Mouse (Mus musculus): ENCODE data around the gene Zdhhc7.

Zdhhc7 gene

DNA sequence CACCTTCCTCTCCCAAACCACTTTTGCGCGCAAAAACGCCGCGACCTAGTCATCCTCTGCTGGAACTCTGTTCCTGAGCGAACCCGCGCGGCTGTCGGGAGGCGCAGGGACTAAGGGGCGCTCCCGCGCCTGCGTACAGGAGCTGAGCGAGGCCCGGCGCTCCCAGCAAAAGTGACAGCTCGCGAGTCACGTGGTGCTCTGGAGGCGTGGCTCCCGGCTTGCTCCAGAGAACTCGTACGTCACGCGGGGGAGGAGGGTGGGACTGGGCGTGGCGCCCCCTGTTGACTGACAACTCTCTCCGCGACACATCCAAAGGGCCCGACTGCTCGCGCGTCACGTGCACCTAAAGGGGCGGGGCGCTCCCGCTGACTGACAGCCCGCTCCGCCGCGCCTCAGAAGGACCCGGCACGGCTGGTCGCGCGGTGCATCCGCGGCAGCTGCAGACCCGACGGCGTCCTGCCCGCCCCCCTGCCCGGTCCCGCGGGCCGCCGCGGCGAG is 12.5 kb upstream of the Zdhhc7 start, which contains the start of gene 6430548M08Rik:
TSS of gene 6430548M08Rik (plus strand) at position 395 of the 498 bp plus-strand sequence.
- peak; percentile 100 for DNase-seq

DNA sequence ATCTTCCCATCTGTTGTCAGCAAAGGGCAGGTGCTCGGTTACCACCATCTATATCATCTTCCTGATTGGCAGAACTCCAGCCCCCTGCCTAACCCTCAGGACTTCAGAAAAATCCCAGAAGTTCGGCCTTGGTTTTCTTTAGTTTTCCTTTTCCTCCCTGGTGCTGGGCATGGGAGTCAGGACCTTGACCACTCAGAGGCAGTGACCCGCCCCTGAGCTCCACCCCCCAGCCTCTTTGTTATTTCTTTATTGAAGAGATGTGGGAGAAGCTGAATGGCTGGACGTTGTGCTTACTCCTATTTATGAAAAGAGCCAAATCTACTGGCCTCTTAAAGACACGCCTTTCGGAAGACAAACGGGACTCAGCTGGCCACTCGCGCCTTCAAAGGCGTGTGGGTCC is 12.0 kb upstream of the Zdhhc7 start:
- peak; percentile 62 to 79 for DNase-seq

DNA sequence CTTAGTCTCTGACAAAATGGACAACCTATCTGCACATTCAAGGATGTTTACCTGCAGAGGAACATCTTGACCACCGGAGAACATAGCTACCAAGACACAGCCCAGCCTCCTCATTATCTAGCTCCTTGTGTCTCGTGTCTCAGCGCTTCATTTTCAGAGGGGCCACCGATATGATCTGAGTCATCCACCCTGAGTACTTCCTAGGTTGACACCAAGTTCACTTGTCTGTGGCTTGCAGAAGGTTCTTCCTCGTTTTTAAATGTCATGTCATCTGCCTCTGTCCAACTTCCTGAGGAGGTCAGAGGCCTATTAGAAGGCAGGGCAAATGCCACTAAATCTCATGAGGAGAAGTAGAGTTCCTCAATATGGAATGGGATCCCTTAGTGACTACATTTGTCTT is 11.3 kb upstream of the Zdhhc7 start:
- no peak for DNase-seq

DNA sequence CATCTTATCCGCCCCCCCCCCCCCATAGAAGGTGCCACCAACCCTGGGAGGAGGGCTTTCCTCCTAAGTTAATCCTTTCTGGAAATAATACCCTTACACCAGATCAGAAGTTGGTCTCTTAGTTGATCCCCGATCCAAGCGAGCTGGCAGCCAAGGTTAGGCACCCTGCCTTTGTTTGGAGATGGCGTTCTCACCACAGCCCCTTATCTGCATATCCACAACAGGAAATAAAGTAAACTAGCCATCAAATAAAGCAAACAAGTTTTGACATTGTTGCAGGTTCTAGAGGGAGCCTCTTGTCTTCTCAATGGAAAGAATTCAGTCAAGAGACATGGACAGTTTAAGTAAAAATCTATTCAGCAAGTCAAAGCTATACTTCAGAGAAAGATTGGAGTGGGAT is 10.1 kb upstream of the Zdhhc7 start:
- no peak for DNase-seq

DNA sequence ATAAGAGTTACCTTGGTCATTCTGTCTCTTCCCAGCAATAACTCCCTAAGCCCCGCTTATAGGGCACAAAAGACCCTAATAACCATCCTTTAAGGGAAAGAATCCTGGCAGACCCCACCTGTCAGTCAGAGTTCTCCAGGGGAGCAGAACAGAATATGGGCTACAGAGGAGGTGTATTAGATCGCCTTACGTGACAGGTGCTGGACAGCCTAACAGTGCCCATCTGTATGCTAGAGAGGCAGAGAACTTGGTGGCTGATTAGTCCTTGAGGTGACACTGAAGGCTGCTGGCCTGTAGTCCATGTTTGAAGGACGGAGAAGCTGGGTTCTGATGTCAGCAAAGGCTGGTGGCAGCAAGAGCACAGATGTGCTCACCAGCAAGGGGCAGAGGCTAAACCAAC is 9.7 kb upstream of the Zdhhc7 start:
- no peak for DNase-seq

DNA sequence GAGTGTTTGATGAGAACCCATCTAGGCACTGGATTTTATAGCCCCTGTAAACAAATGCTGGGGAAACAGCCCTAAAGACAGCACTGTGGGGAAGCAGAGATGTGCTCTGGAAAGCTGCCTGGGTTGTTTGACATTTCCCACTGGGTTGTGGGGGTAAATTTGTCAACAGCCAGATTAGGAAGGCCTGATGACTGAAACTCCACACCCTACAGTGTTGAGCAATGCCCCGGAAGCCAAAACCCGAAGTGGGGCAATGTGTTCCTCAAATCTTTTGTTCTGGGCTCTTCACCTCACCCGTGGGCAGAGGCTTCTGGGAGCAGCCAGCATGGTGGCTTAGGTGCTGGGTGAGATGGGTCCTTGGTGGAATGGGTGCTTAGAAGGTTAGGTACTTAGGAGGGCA is 7.9 kb upstream of the Zdhhc7 start:
- no peak for DNase-seq

DNA sequence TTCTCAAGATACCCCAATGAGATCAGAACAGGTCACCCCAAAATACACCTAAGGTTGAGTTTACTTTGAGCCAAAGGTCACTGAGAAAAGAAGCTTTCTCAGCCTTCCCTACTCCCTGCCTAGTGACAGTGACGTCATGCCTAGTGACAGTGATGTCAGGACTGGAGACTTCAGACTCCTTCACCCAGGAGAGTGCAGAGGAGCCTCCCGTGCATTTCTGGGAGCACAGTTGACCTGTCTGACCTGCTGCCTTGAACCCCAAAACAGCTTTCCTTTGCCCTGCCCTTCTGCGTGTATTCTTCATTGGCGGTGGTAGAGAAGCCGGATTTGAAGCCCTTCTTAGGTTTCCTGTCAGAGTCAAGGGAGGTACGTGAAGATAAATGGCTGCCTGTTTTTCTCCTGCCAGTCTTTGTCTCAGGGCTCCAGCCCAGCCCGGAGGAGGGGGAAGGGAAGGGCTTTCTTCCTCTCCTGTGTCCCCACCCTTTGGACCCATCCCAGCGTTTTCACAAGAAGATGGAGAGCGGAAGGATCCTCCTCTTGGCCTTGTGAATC is 3.5 kb upstream of the Zdhhc7 start:
- peak; percentile 65 to 79 for DNase-seq

DNA sequence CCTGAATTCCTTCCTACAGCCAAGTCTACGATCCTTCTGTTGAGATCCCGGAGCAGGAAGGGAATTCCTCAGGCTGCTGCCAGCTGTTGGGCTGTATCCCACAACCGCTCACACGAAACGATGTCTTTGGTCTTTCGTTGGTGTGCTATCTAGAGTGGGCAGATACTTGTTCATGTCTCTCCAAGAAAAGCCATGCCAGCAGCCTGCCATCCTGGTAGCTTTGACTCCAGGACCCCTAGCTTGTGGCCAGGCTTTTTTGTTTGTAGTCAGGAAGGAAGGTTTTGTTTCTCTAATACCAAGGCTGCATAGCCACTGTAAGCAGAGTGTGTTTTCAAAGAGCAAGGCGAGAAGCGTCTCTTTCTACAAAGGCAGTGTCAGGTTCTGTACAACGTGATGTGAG is 2.6 kb upstream of the Zdhhc7 start:
- DNase-seq, result no peak

DNA sequence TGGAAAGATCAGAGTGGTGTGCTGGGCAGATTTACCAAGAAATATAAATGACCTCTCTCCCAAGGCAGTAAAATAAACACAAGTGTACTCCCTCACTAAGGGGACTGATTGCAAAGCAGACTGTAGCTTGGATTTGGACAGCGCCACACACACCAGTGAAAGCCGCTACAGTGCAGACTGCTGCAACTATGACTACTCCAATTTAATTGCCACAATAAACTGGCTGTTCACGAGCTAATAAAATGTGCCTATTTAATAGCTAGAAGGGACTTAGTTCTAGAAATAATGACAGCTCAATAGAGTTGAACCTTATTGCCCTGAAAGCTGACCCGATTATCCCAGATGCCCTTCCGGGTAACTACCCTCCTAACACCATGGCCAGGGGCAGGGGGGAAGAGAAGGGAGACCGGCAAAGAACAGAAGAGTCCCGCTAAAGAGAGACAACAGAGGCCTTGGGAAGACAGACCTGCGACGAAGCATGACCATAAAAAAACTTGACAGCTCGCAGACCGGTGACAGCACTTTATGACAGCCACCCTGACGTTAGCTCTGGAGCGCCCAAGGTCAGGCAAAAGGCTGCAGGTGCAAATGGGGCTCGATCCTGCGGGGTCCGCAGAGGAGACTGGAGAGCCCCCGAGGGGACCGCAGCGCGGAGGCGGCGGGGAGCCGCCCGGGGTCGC is 754 bp downstream of the Zdhhc7 start:
- no peak for DNase-seq

DNA sequence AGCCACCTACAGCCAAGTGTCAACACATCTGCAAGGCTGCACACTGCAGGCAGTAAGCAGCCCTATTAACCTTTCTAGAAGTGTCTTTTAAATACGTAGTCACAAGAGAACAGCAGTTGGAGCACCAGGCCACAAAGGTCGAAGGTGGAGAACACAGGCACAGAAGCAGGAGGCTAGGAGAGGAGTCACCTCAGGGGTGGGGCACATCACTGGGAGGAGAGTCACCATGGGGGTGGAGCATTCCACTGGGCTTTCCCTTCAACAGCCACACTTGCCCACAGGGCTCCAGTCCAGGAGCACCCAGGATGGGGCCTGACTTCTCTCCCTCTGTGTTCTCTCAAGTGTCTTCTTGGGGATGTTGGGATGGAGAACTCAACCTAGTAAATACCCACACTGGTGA is 4.8 kb downstream of the Zdhhc7 start:
- no peak for DNase-seq

DNA sequence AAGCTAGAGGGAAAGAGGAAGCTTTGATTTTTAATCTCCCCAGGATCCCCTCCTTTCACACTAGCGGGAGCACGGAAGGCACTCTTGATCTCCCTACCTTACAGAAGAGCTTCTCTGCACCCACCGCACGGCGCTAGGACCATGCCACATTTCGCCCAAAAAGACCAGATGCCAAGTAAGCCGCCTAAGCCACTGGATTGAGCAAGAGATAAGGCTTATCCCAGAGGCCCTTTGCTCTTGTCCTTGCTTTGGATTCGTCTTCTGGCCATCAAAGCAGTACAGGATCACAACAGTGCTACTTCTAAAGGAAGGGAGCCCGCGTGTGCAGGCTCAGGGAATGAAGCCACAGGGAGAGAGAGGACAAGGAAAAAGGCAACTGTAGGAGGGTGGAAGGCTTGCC is 6.5 kb downstream of the Zdhhc7 start:
- no peak for DNase-seq

DNA sequence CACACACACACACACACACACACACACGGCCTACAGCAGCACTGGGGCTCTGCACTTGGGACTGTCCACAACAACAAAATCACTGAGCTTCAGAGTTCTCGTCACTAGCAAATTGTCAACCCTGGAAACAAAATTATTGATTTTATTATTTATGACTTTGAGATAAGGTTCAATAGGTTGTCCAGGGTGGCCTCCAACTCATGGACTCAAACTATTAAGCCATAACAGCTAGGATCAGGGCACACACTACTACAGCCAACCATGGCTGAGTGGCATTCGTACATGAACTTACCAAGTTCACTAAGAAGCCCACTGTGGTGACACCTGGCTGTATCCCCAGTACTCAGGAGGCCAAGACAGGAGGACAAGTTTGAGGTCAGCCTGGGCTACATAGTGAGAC is 8.2 kb downstream of the Zdhhc7 start:
- DNase-seq, result no peak

DNA sequence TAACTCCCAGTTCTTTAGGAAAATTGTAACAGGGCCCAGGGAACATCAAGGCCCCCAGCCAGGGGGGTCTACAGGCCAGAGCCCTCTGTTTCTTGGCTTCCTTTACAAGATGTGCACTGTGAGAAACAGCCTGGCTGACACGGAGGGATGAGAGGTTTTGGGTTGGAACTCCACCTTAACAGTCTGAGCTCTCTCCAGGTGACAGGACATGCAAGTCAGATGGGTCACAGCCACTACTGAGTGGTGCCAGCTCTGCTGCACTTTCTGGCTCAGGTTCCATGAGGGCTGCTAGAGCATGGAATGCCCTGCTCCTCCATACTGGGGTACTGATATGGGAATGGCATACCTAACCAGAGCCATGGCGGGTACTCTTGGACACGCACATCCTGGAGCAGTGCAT is 10.2 kb downstream of the Zdhhc7 start:
- DNase-seq, result no peak

DNA sequence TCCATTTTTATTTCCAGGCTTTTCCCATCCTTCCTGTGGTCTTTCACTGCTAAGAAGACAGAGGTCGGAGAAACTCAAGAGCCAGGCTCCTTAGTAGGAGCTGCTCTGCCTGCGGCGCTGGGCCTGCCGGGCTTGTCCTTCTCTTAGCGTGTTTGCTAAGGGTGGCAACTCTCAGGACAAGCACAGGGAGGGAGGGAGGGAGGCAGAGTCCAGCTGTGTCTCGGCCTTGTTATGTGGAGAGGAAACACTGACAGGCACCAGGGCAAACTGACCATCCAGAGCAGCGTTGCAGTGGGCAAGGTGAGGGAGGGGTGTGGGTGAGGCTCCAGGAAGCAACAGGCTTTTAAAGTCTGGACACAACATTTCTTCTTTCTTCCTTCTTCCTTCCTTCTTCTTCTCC is 11.8 kb downstream of the Zdhhc7 start:
- DNase-seq, result no peak

DNA sequence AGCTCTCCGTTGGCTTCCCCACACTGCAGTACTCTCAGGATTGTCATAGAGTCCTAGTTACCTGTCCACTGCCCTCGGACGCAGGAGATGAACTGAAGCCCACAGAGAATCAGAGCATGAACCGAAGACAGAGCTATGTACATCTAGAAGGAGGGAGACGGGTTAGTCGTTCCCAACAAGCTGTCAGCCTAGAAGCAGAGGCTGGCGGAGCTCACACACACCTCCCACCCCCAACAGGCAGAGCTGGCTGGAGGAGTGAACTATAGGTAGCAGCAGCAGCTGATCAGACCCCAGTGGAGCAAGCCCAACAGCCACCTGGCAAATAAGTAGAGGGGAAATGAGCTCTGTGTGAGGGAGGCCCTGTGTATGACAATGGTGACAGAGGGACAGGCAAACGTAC is 16.5 kb downstream of the Zdhhc7 start:
- DNase-seq, result no peak

DNA sequence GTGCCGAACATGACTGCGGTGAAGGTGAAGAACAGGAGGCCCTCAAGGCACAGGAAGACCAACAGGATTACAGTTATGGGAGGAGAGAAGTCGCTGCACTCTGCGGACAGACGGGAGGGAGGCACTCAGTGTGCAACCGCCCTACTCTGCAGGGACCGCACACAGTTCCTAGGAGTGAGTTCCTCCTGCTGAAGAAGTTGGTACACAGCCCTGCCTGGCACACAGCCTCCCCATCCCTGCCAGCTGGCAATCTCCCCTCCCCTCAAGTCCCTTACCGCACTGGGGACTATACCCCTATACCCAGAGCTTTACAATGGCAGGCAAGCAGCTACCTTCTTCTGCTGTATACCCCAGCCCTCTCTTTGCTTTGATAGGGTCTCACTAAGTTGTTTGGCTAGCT is 18.0 kb downstream of the Zdhhc7 start:
- DNase-seq, result no peak

DNA sequence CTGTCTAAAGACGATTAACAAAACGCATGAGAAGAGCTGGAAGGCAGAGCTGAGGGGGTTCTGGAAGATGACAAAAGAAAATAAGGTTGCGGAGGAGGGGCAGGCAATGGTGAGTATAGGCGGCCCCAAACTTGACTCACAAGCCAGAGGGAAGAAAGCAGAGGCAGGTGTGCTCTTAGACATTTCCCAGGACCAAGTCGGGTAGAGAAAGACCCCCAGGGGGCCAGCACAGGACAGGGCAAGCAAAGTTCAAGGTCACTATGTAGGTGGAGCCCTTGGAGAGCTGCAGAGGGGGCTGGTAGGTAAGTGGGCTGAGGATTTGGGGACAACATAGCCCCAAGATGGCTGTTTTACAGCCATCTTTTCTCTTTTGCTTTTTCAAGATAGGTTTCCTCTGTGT is 21.9 kb downstream of the Zdhhc7 start:
- no peak for DNase-seq

DNA sequence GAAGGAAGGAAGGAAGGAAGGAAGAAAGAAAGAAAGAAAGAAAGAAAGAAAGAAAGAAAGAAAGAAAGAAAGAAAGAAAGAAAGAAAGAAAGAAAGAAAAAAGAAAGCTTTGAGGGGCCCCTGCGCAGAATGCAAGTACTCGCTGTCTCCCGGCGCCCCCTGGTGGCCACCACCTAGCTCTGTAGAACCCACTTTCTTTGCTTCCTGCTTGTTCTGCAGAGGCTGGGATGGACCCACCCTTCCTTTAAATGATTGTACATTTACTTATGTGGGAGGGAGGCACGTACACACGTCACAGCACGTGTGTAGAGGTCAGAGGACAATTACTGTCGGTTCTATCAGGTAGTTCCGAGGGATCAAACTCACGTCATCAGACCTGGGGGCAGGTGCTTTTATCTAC is 23.2 kb downstream of the Zdhhc7 start:
- DNase-seq, result peak; percentile 92 to 94

DNA sequence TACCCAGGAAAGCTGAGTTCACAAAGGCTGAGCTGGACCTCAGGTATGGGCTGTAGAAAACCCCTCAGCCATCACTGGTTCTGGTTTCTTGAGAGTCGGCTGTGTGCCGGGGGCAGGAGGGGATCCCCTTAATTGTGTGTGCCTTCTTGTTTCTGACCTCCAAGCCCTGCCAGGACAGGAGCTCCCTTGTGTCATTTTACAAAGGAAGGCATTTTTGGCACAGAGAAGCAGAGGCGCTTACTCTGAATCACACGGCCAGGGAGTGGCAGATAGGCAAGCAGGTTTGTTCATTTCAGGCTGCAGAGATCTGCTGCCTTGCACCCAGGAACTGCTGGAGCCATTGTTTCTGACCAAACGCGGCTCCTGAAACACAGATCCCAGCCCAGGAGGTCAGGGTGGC is 25.9 kb downstream of the Zdhhc7 start:
- no peak for DNase-seq

DNA sequence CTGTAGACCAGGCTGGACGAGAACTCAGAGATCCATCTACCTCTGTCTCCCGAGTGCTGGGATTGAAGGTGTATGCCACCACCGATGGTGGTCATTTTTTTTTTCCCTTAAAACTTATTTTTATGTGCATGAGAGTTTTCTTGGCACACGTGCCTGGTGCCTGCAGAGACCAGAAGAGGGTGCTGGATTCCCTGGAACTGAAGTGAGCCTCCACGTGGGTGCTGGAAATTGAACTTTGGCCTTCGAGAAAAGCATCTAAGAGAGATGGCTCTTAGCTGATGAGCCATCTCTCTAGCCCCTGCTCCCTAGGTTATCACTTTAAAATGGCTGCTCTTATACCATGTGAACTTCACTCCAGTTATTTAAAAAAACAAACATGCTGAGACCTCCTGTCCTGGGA is 26.8 kb downstream of the Zdhhc7 start:
- no peak for DNase-seq

DNA sequence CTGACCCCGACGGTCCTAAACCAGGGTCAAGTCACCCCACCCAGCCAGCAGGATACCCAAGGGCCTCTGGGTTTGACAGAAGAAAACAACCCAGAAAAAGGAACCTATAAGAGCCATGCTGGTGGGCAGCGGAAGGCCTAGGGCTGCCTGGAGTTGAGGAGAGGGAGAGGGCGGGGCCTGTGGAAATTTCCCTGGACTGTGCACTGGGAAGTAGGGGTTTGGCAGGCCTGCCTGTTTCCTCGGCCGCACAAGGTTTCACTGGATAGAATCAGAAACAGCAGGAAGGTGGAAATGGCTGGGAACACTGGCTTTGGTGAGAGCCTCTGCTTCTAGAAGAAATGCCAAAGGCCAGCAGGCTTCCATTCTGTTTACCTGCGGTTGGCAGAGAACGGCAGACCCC is 28.5 kb downstream of the Zdhhc7 start:
- DNase-seq, result peak; percentile 63 to 69

DNA sequence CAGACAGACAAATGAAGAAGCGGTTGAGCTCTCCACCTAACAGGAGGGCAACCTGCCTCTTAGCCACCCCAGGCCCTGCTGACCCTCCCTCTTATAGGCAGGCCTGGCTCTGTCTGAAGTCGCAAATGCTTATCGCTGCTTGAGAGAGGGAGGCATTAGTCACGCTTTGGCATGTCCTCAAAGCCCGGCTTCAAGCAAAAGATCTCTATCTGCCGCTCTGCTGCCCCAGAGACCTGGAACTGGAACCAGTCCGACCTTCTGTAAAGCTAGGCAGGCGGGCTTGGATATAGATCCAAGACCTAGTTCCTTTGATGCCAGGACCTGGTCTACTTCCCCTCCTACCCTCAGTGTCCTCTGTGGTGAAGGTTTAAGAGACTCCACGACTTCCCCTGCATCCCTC is 29.0 kb downstream of the Zdhhc7 start:
- peak; percentile 31 to 49 for DNase-seq

DNA sequence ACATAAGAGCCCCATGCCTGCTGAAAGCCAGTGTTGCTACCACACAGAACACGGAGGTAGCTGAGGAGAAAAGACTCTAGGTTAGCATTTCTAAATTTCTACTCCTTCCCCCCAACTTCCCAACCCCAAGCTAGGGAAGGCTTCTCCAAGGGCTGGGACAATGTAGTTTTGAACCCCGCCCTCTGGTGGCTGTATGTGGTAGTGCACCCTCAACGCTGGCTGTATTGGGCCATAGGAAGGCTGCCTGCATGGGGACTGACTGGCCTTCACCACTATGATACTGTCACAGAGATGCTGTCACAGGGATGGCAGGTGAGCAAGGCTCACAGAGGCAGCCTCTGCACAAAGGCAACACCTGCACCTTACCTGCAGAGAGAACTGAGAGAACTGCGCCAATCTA is 29.6 kb downstream of the Zdhhc7 start:
- DNase-seq, result peak; percentile 92

DNA sequence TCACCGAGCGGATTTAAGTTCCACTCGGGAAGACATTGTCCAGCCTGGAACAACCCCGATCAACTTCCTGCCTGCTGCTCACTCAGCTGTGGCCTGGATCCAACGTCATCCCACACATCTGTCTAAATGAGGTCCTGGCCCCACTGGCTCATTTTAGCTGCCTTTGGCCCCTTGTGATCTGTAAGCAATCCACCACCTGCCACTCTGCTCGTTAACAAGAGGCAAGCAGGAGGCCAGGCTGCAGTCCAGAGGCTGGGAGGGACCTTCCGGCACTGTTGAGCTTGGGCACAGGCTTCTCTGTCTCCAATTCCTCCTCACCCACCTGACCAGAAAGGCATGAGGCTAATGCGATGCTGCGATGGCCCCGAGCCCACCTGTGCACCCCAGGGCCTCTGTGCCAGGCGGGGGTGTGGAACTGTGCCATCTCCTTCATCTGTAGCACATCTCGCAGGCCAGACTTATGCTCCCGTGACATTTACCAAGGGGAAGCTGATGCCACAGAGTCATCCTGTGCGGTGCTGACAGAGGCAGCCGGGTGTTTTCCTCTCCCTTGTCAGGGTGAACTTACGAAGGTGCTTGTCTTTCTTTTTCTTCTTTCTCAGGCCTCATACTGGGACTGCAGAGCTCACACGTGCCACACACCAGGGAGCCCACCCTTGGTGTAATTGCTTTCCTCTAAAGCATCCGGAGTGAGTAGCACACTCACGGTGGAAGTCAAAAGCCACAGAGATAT is 33.2 kb downstream of the Zdhhc7 start:
- peak; percentile 73 to 85 for DNase-seq

All from kidney, postnatal 4 days (tissue).